Mouse (Mus musculus) small intestine, adult 2 months (tissue): Measurements from ENCODE around the gene Ran. TPM values are rescaled to one million over a fixed set of nuclear protein-coding genes. Genes with fewer than 3 reads are reported as not detected.

Experiments
- H3K27ac ChIP-seq: fragments of 200-500 bp; 2 replicates; pipeline ENCODE4 v1.5.1; 2012; ENCODE audit warnings: low read depth, low read length, control low read depth, inconsistent platforms; ENCODE audit not compliant: insufficient read depth
- H3K27me3 ChIP-seq: fragments of 200-500 bp; 2 replicates; pipeline ENCODE4 v1.6.1; 2012; ENCODE audit warnings: mild to moderate bottlenecking, moderate library complexity, low read length, inconsistent platforms; ENCODE audit not compliant: control insufficient read depth, insufficient read depth
- H3K36me3 ChIP-seq: fragments of 200-500 bp; 2 replicates; pipeline ENCODE4 v1.6.1; 2012; ENCODE audit warnings: mild to moderate bottlenecking, low read length, control low read depth, inconsistent platforms; ENCODE audit not compliant: control insufficient read depth, insufficient read depth
- H3K4me1 ChIP-seq: fragments of 200-500 bp; 2 replicates; pipeline ENCODE4 v1.6.1; 2012; ENCODE audit warnings: low read length, inconsistent platforms, mixed read lengths; ENCODE audit not compliant: control insufficient read depth, insufficient read depth, insufficient read length
- H3K4me3 ChIP-seq: fragments of 200-500 bp; 2 replicates; pipeline ENCODE4 v1.5.1; 2012; ENCODE audit warnings: low read depth, mild to moderate bottlenecking, control low read depth, inconsistent platforms, low read length, moderate library complexity
- CTCF ChIP-seq: fragments of 200-500 bp; IDR thresholded peaks from 2 replicates; pipeline ENCODE4 v1.5.1; 2012; ENCODE audit warnings: low read depth, mild to moderate bottlenecking, control low read depth, inconsistent platforms, low read length, moderate library complexity, mixed read lengths; ENCODE audit not compliant: insufficient replicate concordance, insufficient read length; ENCODE audit errors: extremely low read depth
- POLR2A ChIP-seq: fragments of 200-500 bp; IDR thresholded peaks from 2 replicates; pipeline ENCODE4 v1.6.1; 2012; ENCODE audit warnings: low read depth, mild to moderate bottlenecking, control low read depth, inconsistent platforms, low read length, moderate library complexity
- WGBS: fragments of 180-500 bp; shearing (Covaris S2); methylation state at CpG from one replicate; pipeline ENCODE4 v1.1.7; 2018; 5-methylcytosine and 5-hydroxymethylcytosine counted together
- polyA plus RNA-seq: library from polyadenylated mRNA; depleted of rRNA; stranded (reverse); fragments of >200 nt; gene quantifications from 2 replicates; pipeline ENCODE4 v1.2.3, GENCODE M21; 2012; rRNA removed

The Ran gene
- polyA plus RNA-seq, 1 experiment: 38.4 TPM

GRCm38 (mm10) chr5:129063792-129064087 is 43.9 kb downstream of the Ran start:
- 55% methylated on average over 8 of the region's 8 CpGs for WGBS
- H3K4me1 ChIP-seq: peaks cover 7% of the 10 kb centered on the region
- no peak overlapping the region for H3K27ac ChIP-seq
- no peaks in the 10 kb centered on the region for H3K36me3 ChIP-seq
- no peaks in the 10 kb centered on the region for H3K27me3 ChIP-seq
- TF ChIP-seq POLR2A (no peak), CTCF (no peak)
- H3K4me3 ChIP-seq: no peak overlapping the region

GRCm38 (mm10) chr5:129064186-129064585 is 44.3 kb downstream of the Ran start:
- Histone ChIP-seq H3K27ac (no peak overlapping the region), H3K4me3 (no peak overlapping the region), H3K27me3 (no peaks in the 10 kb centered on the region), H3K4me1 (peaks cover 7% of the 10 kb centered on the region), H3K36me3 (no peaks in the 10 kb centered on the region)
- WGBS: 86% methylated on average over 11 of the region's 11 CpGs
- TF ChIP-seq CTCF (no peak), POLR2A (no peak)

- H3K27me3 ChIP-seq: no peaks in the 10 kb centered on the region
- no peak for TF ChIP-seq CTCF
- H3K36me3 ChIP-seq: no peaks in the 10 kb centered on the region
- 77% methylated on average over 12 of the region's 12 CpGs for WGBS
- H3K4me1 ChIP-seq: peaks cover 7% of the 10 kb centered on the region
- no peak overlapping the region for H3K27ac ChIP-seq
- H3K4me3 ChIP-seq: no peak overlapping the region
Measured at GRCm38 (mm10) chr5:129065301-129065700, 45.4 kb downstream of the Ran start.

- 53% methylated on average over 9 of the region's 9 CpGs for WGBS
- no peaks in the 10 kb centered on the region for H3K36me3 ChIP-seq
- H3K27ac ChIP-seq: no peak overlapping the region
- TF ChIP-seq CTCF (no peak), POLR2A (no peak)
- no peak overlapping the region for H3K4me3 ChIP-seq
- no peaks in the 10 kb centered on the region for H3K27me3 ChIP-seq
- H3K4me1 ChIP-seq: peaks cover 7% of the 10 kb centered on the region
Measured at GRCm38 (mm10) chr5:129065946-129066345, 46.1 kb downstream of the Ran start.

- Histone ChIP-seq H3K4me1 (peaks cover 7% of the 10 kb centered on the region), H3K4me3 (no peak overlapping the region), H3K27ac (no peak overlapping the region), H3K27me3 (no peaks in the 10 kb centered on the region), H3K36me3 (no peaks in the 10 kb centered on the region)
- TF ChIP-seq CTCF (no peak), POLR2A (no peak)
- WGBS: 82% methylated on average over 8 of the region's 8 CpGs
Measured at GRCm38 (mm10) chr5:129066541-129067230, 46.8 kb downstream of the Ran start.

- TF ChIP-seq POLR2A: no peak
- no peak for TF ChIP-seq CTCF
- H3K27ac ChIP-seq: no peak overlapping the region
Measured at GRCm38 (mm10) chr5:129067231-129067834, 47.5 kb downstream of the Ran start.

GRCm38 (mm10) chr5:129071761-129072280 is 52.0 kb downstream of the Ran start:
- no peak for TF ChIP-seq CTCF
- no peak for TF ChIP-seq POLR2A
- Histone ChIP-seq H3K4me3 (no peak overlapping the region), H3K27me3 (no peaks in the 10 kb centered on the region), H3K4me1 (peaks cover 21% of the 10 kb centered on the region; the same call in 1 of the 2 replicates), H3K27ac (no peak overlapping the region), H3K36me3 (no peaks in the 10 kb centered on the region)
- 69% methylated on average over 14 of the region's 14 CpGs for WGBS

More at GRCm38 (mm10) chr5:129067231-129067834, 47.5 kb downstream of the Ran start:
- Histone ChIP-seq H3K4me1 (peaks cover 7% of the 10 kb centered on the region), H3K36me3 (no peaks in the 10 kb centered on the region), H3K4me3 (no peak overlapping the region), H3K27me3 (no peaks in the 10 kb centered on the region)
- WGBS: 76% methylated on average over 13 of the region's 13 CpGs

- peak overlapping the region; percentile 35 for H3K4me3 ChIP-seq
- H3K36me3 ChIP-seq: no peaks in the 10 kb centered on the region
- H3K27ac ChIP-seq: peak overlapping the region; percentile 58
- H3K27me3 ChIP-seq: no peaks in the 10 kb centered on the region
- TF ChIP-seq POLR2A (peak; percentile 28; the same call in 1 of the 2 replicates), CTCF (no peak)
- 28% methylated on average over 6 of the region's 6 CpGs for WGBS
- H3K4me1 ChIP-seq: peaks cover 25% of the 10 kb centered on the region; the same call in 1 of the 2 replicates
Measured at GRCm38 (mm10) chr5:129073404-129073803, 53.5 kb downstream of the Ran start.

Other genes starting within 250 kb of the Ran start
- gene Rimbp2, start 66.6 kb upstream of the Ran start, polyA plus RNA-seq: 0.94 and 1.1 TPM in 2 replicates
- 4.7 and 5.8 TPM in 2 replicates for gene Stx2, start 11.5 kb upstream of the Ran start, polyA plus RNA-seq
- gene Adgrd1, start 76.7 kb downstream of the Ran start, polyA plus RNA-seq: 4.0 and 9.0 TPM in 2 replicates